Mouse (Mus musculus) MEL (cell line): ENCODE data around the gene Got1. TPM values are rescaled to one million over a fixed set of nuclear protein-coding genes. Genes with fewer than 3 reads are reported as not detected.

Source experiments
- DNase-seq: peaks from one replicate; pipeline ENCODE4 v3.0.0; 2011; ENCODE audit warnings: low read depth, low spot score
- H3K27ac ChIP-seq: 2 replicates; pipeline ENCODE4 v1.5.1; 2012; ENCODE audit warnings: low read depth, mild to moderate bottlenecking, control low read depth, low read length, moderate library complexity; ENCODE audit not compliant: control insufficient read depth
- H3K27me3 ChIP-seq, 2 experiments: fragments of 150-350 bp in 1 of 2; sonication (generic) in 1 of 2; 2 replicates each; pipeline ENCODE4 v1.6.1; 2012; ENCODE audit warnings: low read length in 2 of 2, mild to moderate bottlenecking in 2 of 2, improper control_type of control experiment in 1 of 2, moderate library complexity in 1 of 2; ENCODE audit not compliant: insufficient read depth in 2 of 2, control insufficient read depth in 1 of 2
- H3K36me3 ChIP-seq, 2 experiments: 2 replicates each; pipeline ENCODE4 v1.6.1; 2012 to 2014; ENCODE audit warnings: low read length in 2 of 2, improper control_type of control experiment in 1 of 2, inconsistent platforms in 1 of 2, mild to moderate bottlenecking in 1 of 2; ENCODE audit not compliant: insufficient read depth in 2 of 2, control insufficient read depth in 1 of 2
- H3K4me1 ChIP-seq, 2 experiments: fragments of 150-350 bp in 1 of 2; sonication (generic) in 1 of 2; 2 replicates each; pipeline ENCODE4 v1.6.1; 2012; ENCODE audit warnings: low read length in 2 of 2, improper control_type of control experiment in 1 of 2, mild to moderate bottlenecking in 1 of 2; ENCODE audit not compliant: insufficient read depth in 2 of 2, control insufficient read depth in 1 of 2
- H3K4me3 ChIP-seq, 2 experiments: fragments of 150-350 bp in 1 of 2; sonication (generic) in 1 of 2; 2 replicates each; pipeline ENCODE4 v1.5.1; 2012; ENCODE audit warnings: low read depth in 2 of 2, low read length in 2 of 2, mild to moderate bottlenecking in 2 of 2, moderate library complexity in 2 of 2, control low read depth in 1 of 2, improper control_type of control experiment in 1 of 2; ENCODE audit not compliant: control insufficient read depth in 1 of 2, insufficient read depth in 1 of 2
- H3K79me2 ChIP-seq: 2 replicates; pipeline ENCODE4 v1.6.1; 2012; ENCODE audit warnings: mild to moderate bottlenecking, low read length, moderate library complexity; ENCODE audit not compliant: control insufficient read depth, poor library complexity, insufficient read depth
- H3K9ac ChIP-seq: 2 replicates; pipeline ENCODE4 v1.6.1; 2012; ENCODE audit warnings: low read depth, mild to moderate bottlenecking, control low read depth, low read length, moderate library complexity; ENCODE audit not compliant: control insufficient read depth, poor library complexity, severe bottlenecking
- H3K9me3 ChIP-seq: fragments of 150-350 bp; sonication (generic); replicated peaks from 2 replicates; pipeline ENCODE4 v1.6.1; 2012; ENCODE audit warnings: mild to moderate bottlenecking, low read length, improper control_type of control experiment, moderate library complexity; ENCODE audit not compliant: insufficient read depth
- BHLHE40 ChIP-seq: IDR thresholded peaks from 2 replicates; pipeline ENCODE4 v1.6.1; 2012; ENCODE audit warnings: low read depth, mild to moderate bottlenecking, inconsistent platforms, low read length, improper control_type of control experiment, borderline replicate concordance
- CHD1 ChIP-seq: IDR thresholded peaks from 2 replicates; pipeline ENCODE4 v1.6.1; 2012; ENCODE audit warnings: low read depth, mild to moderate bottlenecking, inconsistent platforms, low read length, improper control_type of control experiment
- CHD2 ChIP-seq: IDR thresholded peaks from 2 replicates; pipeline ENCODE4 v1.6.1; 2011; ENCODE audit warnings: low read length, improper control_type of control experiment
- CTCF ChIP-seq, 3 experiments: IDR thresholded peaks in 2 of 3; conservative IDR thresholded peaks in 1 of 3; 2 replicates each; pipeline ENCODE4 v1.5.1; 2011 to 2012; ENCODE audit warnings: low read length in 3 of 3, low read depth in 2 of 3, mild to moderate bottlenecking in 2 of 3, improper control_type of control experiment in 1 of 3, inconsistent platforms in 1 of 3, mixed read lengths in 1 of 3, moderate library complexity in 1 of 3; ENCODE audit not compliant: control insufficient read depth in 1 of 3, insufficient read depth in 1 of 3, poor library complexity in 1 of 3, severe bottlenecking in 1 of 3
- ELF1 ChIP-seq: IDR thresholded peaks from 2 replicates; pipeline ENCODE4 v1.6.1; 2014; ENCODE audit warnings: low read depth, mild to moderate bottlenecking, inconsistent platforms, low read length, improper control_type of control experiment, moderate library complexity
- EP300 ChIP-seq, 2 experiments: IDR thresholded peaks; 2 replicates each; pipeline ENCODE4 v1.6.1; 2011; ENCODE audit warnings: improper control_type of control experiment in 2 of 2, low read length in 2 of 2, low read depth in 1 of 2, mild to moderate bottlenecking in 1 of 2
- ETS1 ChIP-seq: IDR thresholded peaks from 2 replicates; pipeline ENCODE4 v1.6.1; 2012; ENCODE audit warnings: low read depth, mild to moderate bottlenecking, inconsistent platforms, low read length, improper control_type of control experiment, moderate library complexity
- GATA1 ChIP-seq: IDR thresholded peaks from 2 replicates; pipeline ENCODE4 v1.6.1; 2011; ENCODE audit warnings: low read depth, low read length, improper control_type of control experiment
- HCFC1 ChIP-seq: IDR thresholded peaks from 2 replicates; pipeline ENCODE4 v1.6.1; 2012; ENCODE audit warnings: low read depth, mild to moderate bottlenecking, inconsistent platforms, low read length, improper control_type of control experiment, moderate library complexity
- JUND ChIP-seq: IDR thresholded peaks from 2 replicates; pipeline ENCODE4 v1.6.1; 2011; ENCODE audit warnings: low read depth, mild to moderate bottlenecking, improper control_type of control experiment, low read length
- KAT2A ChIP-seq: conservative IDR thresholded peaks from 2 replicates; pipeline ENCODE4 v1.6.1; 2012; ENCODE audit warnings: low read depth, low read length, improper control_type of control experiment, inconsistent platforms
- MAFK ChIP-seq: IDR thresholded peaks from 2 replicates; pipeline ENCODE4 v1.6.1; 2011; ENCODE audit warnings: low read depth, mild to moderate bottlenecking, low read length, improper control_type of control experiment, borderline replicate concordance
- MAX ChIP-seq: IDR thresholded peaks from 2 replicates; pipeline ENCODE4 v1.6.1; 2011; ENCODE audit warnings: low read length, improper control_type of control experiment
- MAZ ChIP-seq: IDR thresholded peaks from 2 replicates; pipeline ENCODE4 v1.6.1; 2012; ENCODE audit warnings: low read depth, mild to moderate bottlenecking, inconsistent platforms, low read length, improper control_type of control experiment
- MEF2A ChIP-seq: IDR thresholded peaks from 2 replicates; pipeline ENCODE4 v1.6.1; 2014; ENCODE audit warnings: low read depth, mild to moderate bottlenecking, inconsistent platforms, low read length, improper control_type of control experiment; ENCODE audit not compliant: poor library complexity, insufficient replicate concordance, severe bottlenecking; ENCODE audit errors: extremely low read depth
- MXI1 ChIP-seq: IDR thresholded peaks from 2 replicates; pipeline ENCODE4 v1.6.1; 2011; ENCODE audit warnings: mild to moderate bottlenecking, low read depth, low read length, improper control_type of control experiment
- MYB ChIP-seq: IDR thresholded peaks from 2 replicates; pipeline ENCODE4 v1.6.1; 2011; ENCODE audit warnings: mild to moderate bottlenecking, low read depth, low read length, improper control_type of control experiment
- NRF1 ChIP-seq: IDR thresholded peaks from 2 replicates; pipeline ENCODE4 v1.6.1; 2014; ENCODE audit warnings: low read depth, mild to moderate bottlenecking, inconsistent platforms, low read length, improper control_type of control experiment, moderate library complexity; ENCODE audit not compliant: poor library complexity, insufficient read depth, severe bottlenecking
- POLR2A ChIP-seq, 2 experiments: IDR thresholded peaks; 2 replicates each; pipeline ENCODE4 v1.6.1; 2011 to 2012; ENCODE audit warnings: low read length in 2 of 2, mild to moderate bottlenecking in 2 of 2, control low read depth in 1 of 2, improper control_type of control experiment in 1 of 2, low read depth in 1 of 2, moderate library complexity in 1 of 2; ENCODE audit not compliant: control insufficient read depth in 1 of 2, insufficient read depth in 1 of 2, poor library complexity in 1 of 2
- SMC3 ChIP-seq: IDR thresholded peaks from 2 replicates; pipeline ENCODE4 v1.6.1; 2011; ENCODE audit warnings: low read depth, low read length, improper control_type of control experiment
- TBP ChIP-seq: IDR thresholded peaks from 2 replicates; pipeline ENCODE4 v1.8.0; 2011; ENCODE audit warnings: low read depth, low read length, improper control_type of control experiment
- TCF12 ChIP-seq: IDR thresholded peaks from 2 replicates; pipeline ENCODE4 v1.6.1; 2014; ENCODE audit warnings: low read depth, mild to moderate bottlenecking, inconsistent platforms, low read length, improper control_type of control experiment, moderate library complexity
- UBTF ChIP-seq: IDR thresholded peaks from 2 replicates; pipeline ENCODE4 v1.6.1; 2012; ENCODE audit warnings: low read depth, mild to moderate bottlenecking, inconsistent platforms, low read length, improper control_type of control experiment, moderate library complexity, borderline replicate concordance; ENCODE audit not compliant: insufficient read depth
- USF1 ChIP-seq: IDR thresholded peaks from 2 replicates; pipeline ENCODE4 v1.6.1; 2014; ENCODE audit warnings: low read depth, mild to moderate bottlenecking, inconsistent platforms, low read length, improper control_type of control experiment, moderate library complexity
- USF2 ChIP-seq, 2 experiments: IDR thresholded peaks; 2 replicates each; pipeline ENCODE4 v1.6.1; 2011 to 2012; ENCODE audit warnings: improper control_type of control experiment in 2 of 2, low read length in 2 of 2, borderline replicate concordance in 1 of 2, inconsistent platforms in 1 of 2, low read depth in 1 of 2, mild to moderate bottlenecking in 1 of 2; ENCODE audit not compliant: insufficient read depth in 1 of 2
- ZMIZ1 ChIP-seq: IDR thresholded peaks from 2 replicates; pipeline ENCODE4 v1.6.1; 2012; ENCODE audit warnings: low read depth, mild to moderate bottlenecking, inconsistent platforms, low read length, improper control_type of control experiment, moderate library complexity
- ZNF384 ChIP-seq: IDR thresholded peaks from 2 replicates; pipeline ENCODE4 v1.6.1; 2012; ENCODE audit warnings: low read depth, mild to moderate bottlenecking, inconsistent platforms, low read length, improper control_type of control experiment
- polyA plus RNA-seq, 2 experiments: library from polyadenylated mRNA; stranded (reverse) in 1 of 2; unstranded in 1 of 2; fragments of >175 nt in 1 of 2; fragments of >200 nt in 1 of 2; gene quantifications; 2 replicates each; pipeline versions ENCODE4 v1.2.1 to v1.2.4; 2012; ENCODE audit warnings: low replicate concordance in 2 of 2, low read depth in 1 of 2; ENCODE audit not compliant: insufficient read length in 2 of 2, insufficient read depth in 1 of 2, missing spikeins in 1 of 2
- total RNA-seq: library from RNA; depleted of rRNA; stranded (reverse); fragments of 300-350 nt; gene quantifications from 2 replicates; pipeline ENCODE4 v1.2.3, GENCODE M21; 2012

Gene Got1
- total and polyA plus RNA-seq, 3 experiments: 60.4 to 213 (median 106) TPM

- Histone ChIP-seq H3K4me1 (no peaks in the 10 kb centered on the region), H3K4me3 (no peak overlapping the region), H3K27ac (no peak overlapping the region), H3K9ac (no peak overlapping the region), H3K27me3 (peaks cover 5 to 10% of the 10 kb centered on the region in 2 experiments), H3K36me3 (no peaks in the 10 kb centered on the region)
- no peak for DNase-seq
- no peak for TF ChIP-seq JUND
- TF ChIP-seq NRF1: no peak
- no peak for TF ChIP-seq SMC3
- TF ChIP-seq CHD2: no peak
- TF ChIP-seq ETS1: no peak
- TF ChIP-seq MAX: no peak
- no peak for TF ChIP-seq MAZ
- TF ChIP-seq BHLHE40: no peak
- no peak for TF ChIP-seq POLR2A (IDR thresholded peaks at IDR 0.05; ENCODE audit: control insufficient read depth in 1 of 2, insufficient read depth in 1 of 2, low read depth in 1 of 2, low read length in 2 of 2, poor library complexity in 1 of 2)
- TF ChIP-seq UBTF: no peak
- no peak for TF ChIP-seq MEF2A
- TF ChIP-seq USF2 (IDR thresholded peaks at IDR 0.05; ENCODE audit: borderline replicate concordance in 1 of 2, insufficient read depth in 1 of 2, low read depth in 1 of 2, low read length in 2 of 2): no peak
- no peak for TF ChIP-seq MAFK
- TF ChIP-seq CTCF (IDR thresholded peaks at IDR 0.05 in 2 of 3, conservative IDR thresholded peaks at IDR 0.05 in 1 of 3; ENCODE audit: control insufficient read depth in 1 of 3, insufficient read depth in 1 of 3, low read depth in 2 of 3, low read length in 3 of 3, poor library complexity in 1 of 3, severe bottlenecking in 1 of 3): no peak
- no peak for TF ChIP-seq ZMIZ1
- TF ChIP-seq MYB: no peak
- TF ChIP-seq TBP: no peak
- no peak for TF ChIP-seq MXI1
- no peak for TF ChIP-seq KAT2A
- no peak for TF ChIP-seq ELF1
- TF ChIP-seq, all 39 proteins: peak for 0
- no peaks in the 10 kb centered on the region for H3K9me3 ChIP-seq
- no peaks in the 10 kb centered on the region for H3K79me2 ChIP-seq
Observed at GRCm38 (mm10) chr19:43459948-43460347, 64.5 kb downstream of the Got1 start.

- Histone ChIP-seq H3K4me3 (no peak overlapping the region), H3K4me1 (no peaks in the 10 kb centered on the region), H3K36me3 (no peaks in the 10 kb centered on the region), H3K79me2 (no peaks in the 10 kb centered on the region), H3K27me3 (peaks cover under 1% of the 10 kb centered on the region in 2 experiments), H3K27ac (no peak overlapping the region), H3K9me3 (no peaks in the 10 kb centered on the region), H3K9ac (no peak overlapping the region)
- TF ChIP-seq USF1 (peak; percentile 20; the same call in 1 of the 2 replicates), HCFC1 (no peak), MXI1 (no peak), GATA1 (peak; percentile 66; the same call in 1 of the 2 replicates), MAX (no peak), ZNF384 (peak; percentile 49), BHLHE40 (no peak), CHD1 (no peak), EP300 (IDR thresholded peaks at IDR 0.05; ENCODE audit: low read depth in 1 of 2, low read length in 2 of 2) (peak; percentile 40 to 66; a peak in 3 of 4 replicates), MAFK (no peak), TCF12 (peak; percentile 78)
- peak; percentile 46 for DNase-seq
Observed at GRCm38 (mm10) chr19:43453025-43453424, 71.4 kb downstream of the Got1 start.
